Mouse (Mus musculus): ENCODE data around the gene Elfn1. TPM values are rescaled to one million over a fixed set of nuclear protein-coding genes. Genes with fewer than 3 reads are reported as not detected.

Elfn1 gene
- polyA plus RNA-seq, 1 experiment from 2014 or later, result 0.52 TPM

DNA sequence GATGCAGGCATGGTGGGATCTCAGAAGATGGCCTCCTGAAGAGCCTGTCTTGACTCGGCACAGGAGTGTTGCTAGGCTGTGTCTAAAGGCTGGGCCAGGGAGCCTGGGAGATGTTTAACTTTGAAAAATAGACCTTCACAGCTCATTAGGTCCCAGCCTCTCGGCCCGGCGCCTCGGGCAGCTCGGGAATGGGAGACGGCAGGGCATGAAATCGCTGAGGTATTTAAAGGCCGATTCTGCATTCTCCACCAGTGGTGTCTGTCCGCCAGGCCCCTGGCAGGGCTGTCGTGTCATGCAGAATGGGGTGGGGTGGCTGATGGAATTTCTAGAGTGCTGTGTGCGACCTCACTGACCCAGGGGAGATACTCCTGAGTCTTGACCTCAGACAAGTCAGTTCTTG, 22.4 kb downstream of the Elfn1 start:
- Histone ChIP-seq H3K4me2 (ENCODE audit: low read depth, low read length, severe bottlenecking) (no peak overlapping the region), H3K36me3 (ENCODE audit: control insufficient read depth, insufficient read depth, low read length) (no peaks in the 10 kb centered on the region), H3K27ac (ENCODE audit: low read depth, low read length) (no peak overlapping the region), H3K27me3 (ENCODE audit: control insufficient read depth, insufficient read depth, low read length) (no peaks in the 10 kb centered on the region), H3K4me3 (ENCODE audit: low read depth, low read length) (no peak overlapping the region), H3K4me1 (replicated peaks; ENCODE audit: control insufficient read depth, insufficient read depth, low read length) (peaks cover 14% of the 10 kb centered on the region), H3K9me3 (ENCODE audit: control insufficient read depth, low read length) (no peaks in the 10 kb centered on the region), H3K9ac (ENCODE audit: low read length) (no peak overlapping the region)
- ATAC-seq (replicated peaks; ENCODE audit: low FRiP score), result no peak
- DNase-seq (ENCODE audit: low spot score), result peak; percentile 53
- WGBS, result 63% methylated on average over 12 of the region's 12 CpGs

DNA sequence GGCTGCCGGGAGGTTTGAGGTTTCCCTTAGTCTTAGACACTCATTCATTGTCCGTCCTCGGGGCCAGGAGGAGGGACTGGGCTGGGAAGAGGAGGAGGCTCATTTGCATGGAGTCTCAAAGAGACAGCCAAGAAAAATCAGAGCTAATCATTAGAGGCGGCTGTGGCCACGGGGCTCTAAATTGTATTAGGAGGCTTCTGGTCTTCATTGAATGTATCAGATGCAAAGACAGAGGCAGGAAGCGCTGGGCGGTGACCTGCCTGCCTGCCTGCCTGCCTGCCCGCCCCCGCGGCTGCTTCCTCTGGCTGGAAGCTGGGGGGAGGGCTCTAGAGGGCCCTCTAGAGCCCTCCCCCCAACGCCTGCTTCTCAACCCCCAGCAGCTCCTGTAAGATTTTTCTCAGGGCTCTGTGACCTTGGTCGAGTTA, 23.2 kb downstream of the Elfn1 start:
- H3K36me3 ChIP-seq (ENCODE audit: control insufficient read depth, insufficient read depth, low read length), result no peaks in the 10 kb centered on the region
- peak overlapping the region; percentile 4 for H3K9ac ChIP-seq (ENCODE audit: low read length)
- H3K4me2 ChIP-seq (ENCODE audit: low read depth, low read length, severe bottlenecking), result peak overlapping the region; percentile 37; the same call in 1 of the 2 replicates
- peak; percentile 68 for DNase-seq (ENCODE audit: low spot score)
- no peaks in the 10 kb centered on the region for H3K27me3 ChIP-seq (ENCODE audit: control insufficient read depth, insufficient read depth, low read length)
- no peak for ATAC-seq (replicated peaks; ENCODE audit: low FRiP score)
- no peak overlapping the region for H3K4me3 ChIP-seq (ENCODE audit: low read depth, low read length)
- no peak overlapping the region for H3K27ac ChIP-seq (ENCODE audit: low read depth, low read length)
- H3K4me1 ChIP-seq (replicated peaks; ENCODE audit: control insufficient read depth, insufficient read depth, low read length), result peaks cover 14% of the 10 kb centered on the region
- H3K9me3 ChIP-seq (ENCODE audit: control insufficient read depth, low read length), result no peaks in the 10 kb centered on the region
- under 1% methylated on average over 12 of the region's 12 CpGs for WGBS

DNA sequence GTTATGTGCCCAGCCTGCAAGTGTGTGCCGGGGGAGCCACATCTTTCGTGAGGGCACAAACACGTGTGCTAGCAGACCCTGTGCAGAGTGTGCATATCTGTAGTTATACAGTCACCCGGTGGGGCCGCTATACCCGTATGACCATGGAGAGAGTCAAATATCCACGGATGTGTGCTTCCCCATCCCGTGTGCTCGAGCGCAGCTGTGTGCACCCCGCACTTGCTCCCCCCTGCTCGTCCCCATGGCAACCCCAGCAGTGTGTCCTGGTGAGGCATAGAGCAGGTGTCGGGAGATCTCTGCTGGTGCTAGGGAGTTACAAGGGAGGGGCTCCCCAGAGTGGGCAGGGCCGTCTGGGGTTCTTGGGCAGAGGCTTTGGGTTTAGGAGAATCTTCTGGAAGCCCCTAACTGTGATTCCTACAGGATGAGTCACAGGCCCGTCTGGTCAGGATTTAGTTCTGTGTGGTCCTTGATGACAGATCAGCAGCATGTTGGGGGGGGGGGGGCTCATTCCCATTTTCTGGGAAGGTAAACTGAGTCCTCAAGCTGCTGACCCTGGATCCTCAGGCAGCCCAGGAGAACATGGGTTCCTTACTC, 24.3 kb downstream of the Elfn1 start:
- H3K9ac ChIP-seq (ENCODE audit: low read length), result no peak overlapping the region
- no peak overlapping the region for H3K4me2 ChIP-seq (ENCODE audit: low read depth, low read length, severe bottlenecking)
- H3K27ac ChIP-seq (ENCODE audit: low read depth, low read length), result no peak overlapping the region
- peaks cover 14% of the 10 kb centered on the region for H3K4me1 ChIP-seq (replicated peaks; ENCODE audit: control insufficient read depth, insufficient read depth, low read length)
- H3K27me3 ChIP-seq (ENCODE audit: control insufficient read depth, insufficient read depth, low read length), result no peaks in the 10 kb centered on the region
- peak; percentile 75 for ATAC-seq (replicated peaks; ENCODE audit: low FRiP score)
- no peaks in the 10 kb centered on the region for H3K36me3 ChIP-seq (ENCODE audit: control insufficient read depth, insufficient read depth, low read length)
- no peak overlapping the region for H3K4me3 ChIP-seq (ENCODE audit: low read depth, low read length)
- H3K9me3 ChIP-seq (ENCODE audit: control insufficient read depth, low read length), result no peaks in the 10 kb centered on the region
- DNase-seq (ENCODE audit: low spot score), result peak; percentile 68
- WGBS, result 38% methylated on average over 15 of the region's 15 CpGs

- H3K27ac ChIP-seq (ENCODE audit: low read depth, low read length), result no peak overlapping the region
- no peak overlapping the region for H3K9ac ChIP-seq (ENCODE audit: low read length)
- H3K4me3 ChIP-seq (ENCODE audit: low read depth, low read length), result no peak overlapping the region
- peak; percentile 80 for ATAC-seq (replicated peaks; ENCODE audit: low FRiP score)
- H3K36me3 ChIP-seq (ENCODE audit: control insufficient read depth, insufficient read depth, low read length), result no peaks in the 10 kb centered on the region
- no peaks in the 10 kb centered on the region for H3K27me3 ChIP-seq (ENCODE audit: control insufficient read depth, insufficient read depth, low read length)
- H3K9me3 ChIP-seq (ENCODE audit: control insufficient read depth, low read length), result no peaks in the 10 kb centered on the region
- DNase-seq (ENCODE audit: low spot score), result peak; percentile 93
- H3K4me2 ChIP-seq (ENCODE audit: low read depth, low read length, severe bottlenecking), result no peak overlapping the region
- WGBS, result 36% methylated on average over 13 of the region's 13 CpGs
- H3K4me1 ChIP-seq (replicated peaks; ENCODE audit: control insufficient read depth, insufficient read depth, low read length), result peaks cover 13% of the 10 kb centered on the region
Observed at GRCm38 (mm10) chr5:139932595-139933271, 25.0 kb downstream of the Elfn1 start.

DNA sequence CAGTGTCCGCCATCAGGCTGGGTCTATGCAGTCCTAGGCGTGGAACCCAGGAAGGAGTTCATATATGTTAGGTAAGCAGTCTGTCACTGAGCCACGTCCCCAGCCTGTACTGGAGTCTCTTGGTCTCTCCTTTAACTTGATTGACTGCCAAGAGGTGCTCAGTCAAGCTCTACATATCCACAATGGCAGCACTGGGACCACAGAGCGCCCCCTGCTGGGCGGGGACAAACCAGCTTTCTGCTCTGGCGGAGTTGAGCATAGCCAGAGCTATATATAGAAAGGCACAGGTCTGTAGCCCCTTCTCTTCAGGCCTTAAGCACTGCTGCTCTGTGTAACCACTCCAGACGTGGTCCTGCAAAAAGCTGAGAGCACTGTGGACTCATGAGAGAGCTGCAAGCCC, 25.7 kb downstream of the Elfn1 start:
- Histone ChIP-seq H3K4me3 (ENCODE audit: low read depth, low read length) (no peak overlapping the region), H3K4me1 (replicated peaks; ENCODE audit: control insufficient read depth, insufficient read depth, low read length) (peaks cover 13% of the 10 kb centered on the region), H3K9ac (ENCODE audit: low read length) (no peak overlapping the region), H3K4me2 (ENCODE audit: low read depth, low read length, severe bottlenecking) (no peak overlapping the region), H3K36me3 (ENCODE audit: control insufficient read depth, insufficient read depth, low read length) (no peaks in the 10 kb centered on the region), H3K27me3 (ENCODE audit: control insufficient read depth, insufficient read depth, low read length) (no peaks in the 10 kb centered on the region), H3K9me3 (ENCODE audit: control insufficient read depth, low read length) (no peaks in the 10 kb centered on the region), H3K27ac (ENCODE audit: low read depth, low read length) (no peak overlapping the region)
- ATAC-seq (replicated peaks; ENCODE audit: low FRiP score) (no peak), DNase-seq (ENCODE audit: low spot score) (peak; percentile 76)
- WGBS, result 55% methylated on average over 7 of the region's 7 CpGs

DNA sequence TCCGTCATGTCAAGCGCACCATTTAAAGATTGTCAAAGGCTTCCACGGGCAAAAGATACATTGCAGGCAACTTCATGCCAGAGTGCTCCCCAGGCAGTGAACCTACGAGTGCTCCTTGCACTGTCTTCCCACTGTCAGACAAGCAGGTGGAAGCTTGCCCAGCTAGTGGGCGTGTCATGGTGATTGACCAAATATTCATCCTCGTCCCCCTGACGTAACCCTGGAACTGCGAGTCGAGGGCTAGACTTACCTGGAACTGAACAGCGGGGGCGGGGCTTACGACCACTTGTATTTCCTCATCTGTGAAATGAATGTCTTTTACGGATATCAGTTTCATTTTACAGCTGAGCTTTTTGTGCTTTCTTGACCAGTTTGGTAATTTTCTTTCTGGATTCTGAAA, 28.7 kb downstream of the Elfn1 start:
- Histone ChIP-seq H3K9me3 (ENCODE audit: control insufficient read depth, low read length) (no peaks in the 10 kb centered on the region), H3K4me1 (replicated peaks; ENCODE audit: control insufficient read depth, insufficient read depth, low read length) (peaks cover 11% of the 10 kb centered on the region), H3K4me2 (ENCODE audit: low read depth, low read length, severe bottlenecking) (no peak overlapping the region), H3K9ac (ENCODE audit: low read length) (no peak overlapping the region), H3K4me3 (ENCODE audit: low read depth, low read length) (no peak overlapping the region), H3K27ac (ENCODE audit: low read depth, low read length) (no peak overlapping the region), H3K27me3 (ENCODE audit: control insufficient read depth, insufficient read depth, low read length) (no peaks in the 10 kb centered on the region), H3K36me3 (ENCODE audit: control insufficient read depth, insufficient read depth, low read length) (no peaks in the 10 kb centered on the region)
- WGBS, result 88% methylated on average over 13 of the region's 13 CpGs
- DNase-seq (ENCODE audit: low spot score) (no peak), ATAC-seq (replicated peaks; ENCODE audit: low FRiP score) (no peak)

- no peak for DNase-seq (ENCODE audit: low spot score)
- Histone ChIP-seq H3K4me1 (replicated peaks; ENCODE audit: control insufficient read depth, insufficient read depth, low read length) (peaks cover 4% of the 10 kb centered on the region; the same call in 1 of the 2 replicates), H3K27ac (ENCODE audit: low read depth, low read length) (no peak overlapping the region), H3K36me3 (ENCODE audit: control insufficient read depth, insufficient read depth, low read length) (no peaks in the 10 kb centered on the region), H3K4me3 (ENCODE audit: low read depth, low read length) (no peak overlapping the region), H3K4me2 (ENCODE audit: low read depth, low read length, severe bottlenecking) (no peak overlapping the region), H3K27me3 (ENCODE audit: control insufficient read depth, insufficient read depth, low read length) (no peaks in the 10 kb centered on the region), H3K9me3 (ENCODE audit: control insufficient read depth, low read length) (no peaks in the 10 kb centered on the region), H3K9ac (ENCODE audit: low read length) (no peak overlapping the region)
- ATAC-seq (replicated peaks; ENCODE audit: low FRiP score), result no peak
- 52% methylated on average over 7 of the region's 7 CpGs for whole genome bisulfite sequencing
Observed at GRCm38 (mm10) chr5:139944697-139945096, 37.0 kb downstream of the Elfn1 start.

DNA sequence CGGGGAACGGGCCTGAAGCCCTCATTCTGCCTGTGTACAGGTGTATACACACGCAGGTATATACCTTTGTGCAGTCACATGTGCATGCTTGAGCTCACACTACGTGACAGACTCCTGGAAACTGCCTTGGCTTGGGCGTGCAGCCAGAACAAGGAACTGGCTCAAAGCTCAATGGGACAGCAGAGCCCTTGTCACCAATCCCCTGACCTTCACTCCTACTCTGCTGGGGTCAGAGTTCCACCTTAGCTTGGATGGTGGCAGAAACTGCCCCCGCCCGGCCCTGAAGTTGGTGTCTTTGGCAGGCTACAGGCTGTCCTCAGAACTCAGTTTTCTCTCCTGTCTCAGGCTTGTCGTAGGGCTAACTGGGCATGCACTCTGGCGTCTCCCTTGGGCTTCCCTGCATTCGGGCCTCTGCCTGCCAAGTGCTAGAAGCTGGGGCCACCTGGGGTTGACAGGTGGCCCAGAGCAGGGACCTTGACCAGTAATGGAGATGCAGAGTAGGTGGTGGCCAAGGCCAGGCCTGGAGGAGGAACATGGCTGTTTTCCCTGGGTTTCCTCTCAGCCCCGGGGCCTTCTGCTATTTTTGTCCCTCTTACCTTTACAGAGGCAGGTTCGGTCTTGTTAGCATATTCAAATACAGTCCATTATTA, 38.1 kb downstream of the Elfn1 start:
- H3K4me1 ChIP-seq (replicated peaks; ENCODE audit: control insufficient read depth, insufficient read depth, low read length), result peaks cover 4% of the 10 kb centered on the region; the same call in 1 of the 2 replicates
- H3K9me3 ChIP-seq (ENCODE audit: control insufficient read depth, low read length), result no peaks in the 10 kb centered on the region
- 81% methylated on average over 12 of the region's 12 CpGs for WGBS
- ATAC-seq (replicated peaks; ENCODE audit: low FRiP score) (no peak), DNase-seq (ENCODE audit: low spot score) (no peak)
- H3K27ac ChIP-seq (ENCODE audit: low read depth, low read length), result no peak overlapping the region
- H3K4me2 ChIP-seq (ENCODE audit: low read depth, low read length, severe bottlenecking), result no peak overlapping the region
- no peaks in the 10 kb centered on the region for H3K27me3 ChIP-seq (ENCODE audit: control insufficient read depth, insufficient read depth, low read length)
- H3K9ac ChIP-seq (ENCODE audit: low read length), result no peak overlapping the region
- no peaks in the 10 kb centered on the region for H3K36me3 ChIP-seq (ENCODE audit: control insufficient read depth, insufficient read depth, low read length)
- no peak overlapping the region for H3K4me3 ChIP-seq (ENCODE audit: low read depth, low read length)

All from forebrain, embryonic 11.5 days (tissue).